Comparison of ENCODE assay signal across 8 mouse cellular contexts in the genomic region with DNA sequence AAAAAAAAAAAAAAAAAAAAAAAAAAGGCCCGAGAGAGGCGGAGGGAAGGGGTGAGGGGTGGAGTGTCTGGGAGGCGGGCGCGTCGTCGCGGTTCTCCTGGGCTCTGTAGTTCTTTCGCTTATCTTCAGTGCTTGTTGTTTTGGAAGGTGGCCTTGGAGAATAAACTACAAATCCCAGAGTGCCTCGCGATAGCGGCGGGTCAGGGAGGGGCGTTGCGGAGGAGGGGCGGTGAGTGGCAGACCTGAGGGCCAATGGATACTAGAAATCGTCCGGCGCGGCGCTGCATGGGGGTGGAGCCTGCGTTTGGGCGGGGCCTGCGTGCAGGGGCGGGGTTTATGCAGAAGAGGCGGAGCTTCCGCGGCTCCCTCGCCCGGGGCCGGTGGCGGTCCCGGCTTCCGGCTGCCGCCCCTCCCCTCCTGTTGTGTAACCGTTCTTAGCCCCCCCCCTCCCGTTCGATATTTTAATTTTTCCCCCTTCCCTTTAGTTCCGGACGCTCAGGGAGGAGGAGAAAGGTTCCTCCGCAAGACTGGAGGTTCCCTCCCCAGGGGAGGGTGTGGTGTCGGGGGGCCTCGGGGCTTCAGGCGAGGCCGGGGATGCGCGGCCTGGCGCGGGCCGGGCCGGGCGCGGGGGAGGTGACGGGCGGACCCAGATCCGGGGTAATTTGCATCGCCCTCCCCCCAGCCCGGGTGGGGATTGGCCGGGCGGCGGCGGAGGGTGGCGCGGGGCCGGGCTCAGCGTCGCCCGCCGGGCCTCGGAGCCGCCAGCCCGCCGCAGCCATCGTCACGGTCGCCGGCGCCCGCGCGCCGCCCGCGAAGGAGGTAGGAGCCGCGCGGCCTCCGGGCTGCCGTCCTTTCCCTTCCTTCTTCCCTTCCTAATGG. TPM values are rescaled to one million over a fixed set of nuclear protein-coding genes. Genes with fewer than 3 reads are reported as not detected.
A peak's percentile ranks its signal among the peaks of the same experiment; 100 is the strongest.
DNase-seq lines count a peak whose midpoint lies in the region; ATAC-seq lines count a peak whose summit lies in the region.

No protein-coding gene starts in this region.

- peak overlapping the region; percentile 85 for H3K4me3 ChIP-seq in hindbrain, embryonic 13.5 days

- WGBS in hindbrain, embryonic 13.5 days = under 1% methylated on average over 82 of the region's 89 CpGs

- no peaks in the 10 kb centered on the region for H3K36me3 ChIP-seq in hindbrain, embryonic 13.5 days

- H3K4me1 ChIP-seq in hindbrain, embryonic 13.5 days (replicated peaks) = peaks cover 56% of the 10 kb centered on the region

- H3K9ac ChIP-seq in hindbrain, embryonic 13.5 days = peak overlapping the region; percentile 97

- ATAC-seq in hindbrain, embryonic 13.5 days (ENCODE audit: low FRiP score) = peak; percentile 90

- peak; percentile 99 for DNase-seq in NIH3T3 (ENCODE audit: low read depth)
- peak; percentile 100 for DNase-seq in cerebellum, postnatal 10 days
- peak; percentile 99 for DNase-seq in frontal cortex, postnatal 10 days (ENCODE audit: low spot score in 2 of 2)
- DNase-seq in layer of hippocampus, postnatal 25 days (ENCODE audit: extremely low spot score in 1 of 2, low spot score in 1 of 2) = peak; percentile 99 to 100
- peak; percentile 99 for DNase-seq in lung, postnatal 25 days (ENCODE audit: low spot score)
- DNase-seq in retina, embryonic 14.5 days (ENCODE audit: low spot score) = peak; percentile 99
- peak; percentile 99 for DNase-seq in thymus, postnatal 4 days

- peak overlapping the region; percentile 98 for H3K27ac ChIP-seq in hindbrain, embryonic 13.5 days

- no peaks in the 10 kb centered on the region for H3K9me3 ChIP-seq in hindbrain, embryonic 13.5 days

- H3K27me3 ChIP-seq in hindbrain, embryonic 13.5 days = peaks cover 35% of the 10 kb centered on the region

- H3K4me2 ChIP-seq in hindbrain, embryonic 13.5 days = peak overlapping the region; percentile 96

RNA-seq across cellular contexts. Expression of a gene that starts 2.5 kb away (rescaled TPM):
- polyA plus RNA-seq in hindbrain, embryonic 13.5 days (2015; fragmentation: Nextera tagmentation; extraction: Ambion mirVana) = 13.2 and 13.5 TPM in 2 replicates
- total RNA-seq in layer of hippocampus, postnatal 25 days (2021) = 100 to 1,000 TPM in 1 of 2 experiments, 10 to 100 TPM in 1; 94.7 to 101 TPM

RNA-seq across cellular contexts. Expression of a gene that starts 30.2 kb away (rescaled TPM):
- polyA plus RNA-seq in hindbrain, embryonic 13.5 days (2015; fragmentation: Nextera tagmentation; extraction: Ambion mirVana) = 58.4 and 62.3 TPM in 2 replicates
- total RNA-seq in layer of hippocampus, postnatal 25 days (2021) = 10 to 100 TPM; 28.2 to 28.9 TPM

RNA-seq across cellular contexts. Expression of a gene that starts 31.8 kb away (rescaled TPM):
- polyA plus RNA-seq in hindbrain, embryonic 13.5 days (2015; fragmentation: Nextera tagmentation; extraction: Ambion mirVana) = 224 and 227 TPM in 2 replicates
- 100 to 1,000 TPM; 123 to 127 TPM for total RNA-seq in layer of hippocampus, postnatal 25 days (2021)

RNA-seq across cellular contexts. Expression of a gene that starts 38.8 kb away (rescaled TPM):
- 0.26 and 0.41 TPM in 2 replicates for polyA plus RNA-seq in hindbrain, embryonic 13.5 days (2015; fragmentation: Nextera tagmentation; extraction: Ambion mirVana)
- under 1 TPM; 0.81 to 0.94 TPM for total RNA-seq in layer of hippocampus, postnatal 25 days (2021)

RNA-seq across cellular contexts. Expression of a gene that starts 38.9 kb away (rescaled TPM):
- 561 and 576 TPM in 2 replicates for polyA plus RNA-seq in hindbrain, embryonic 13.5 days (2015; fragmentation: Nextera tagmentation; extraction: Ambion mirVana)
- total RNA-seq in layer of hippocampus, postnatal 25 days (2021) = 100 to 1,000 TPM; 896 to 944 TPM

Comparison
In these comparisons a context has a peak if more than half of its experiments do, and no peak if none do; other contexts are left out.
1. Peak in every context shown above with its lines: DNase-seq, ATAC-seq, H3K4me3 ChIP-seq and H3K27ac ChIP-seq.